Mouse (Mus musculus): Measurements from ENCODE around the gene Sept3.
A peak's percentile ranks its signal among the peaks of the same experiment; 100 is the strongest.
"Not testable (repeated sequence)": the region's sequence is repeated elsewhere in the genome, so short reads cannot be mapped to it uniquely, and the experiment has no call there.

Gene Sept3

GRCm38 (mm10) chr15:82274593-82274926, at the start of gene Sept3:
Gene Sept3, plus strand, starts transcription at chr15:82274893.
- DNase-seq (ENCODE audit: low spot score in 2 of 2): no peak

- no peak for DNase-seq (ENCODE audit: low spot score in 2 of 2)
Observed at GRCm38 (mm10) chr15:82225769-82226168, 48.9 kb upstream of the Sept3 start.

- DNase-seq (ENCODE audit: low spot score in 2 of 2): no peak
Observed at GRCm38 (mm10) chr15:82229542-82230045, 45.1 kb upstream of the Sept3 start.

- no peak for DNase-seq (ENCODE audit: low spot score in 2 of 2)
Observed at GRCm38 (mm10) chr15:82230098-82230611, 44.5 kb upstream of the Sept3 start.

GRCm38 (mm10) chr15:82231100-82231499, 43.6 kb upstream of the Sept3 start:
- no peak for DNase-seq (ENCODE audit: low spot score in 2 of 2)

GRCm38 (mm10) chr15:82231591-82232378, 42.9 kb upstream of the Sept3 start:
- DNase-seq (ENCODE audit: low spot score in 2 of 2): no peak

- DNase-seq (ENCODE audit: low spot score in 2 of 2): no peak
Observed at GRCm38 (mm10) chr15:82232651-82233050, 42.0 kb upstream of the Sept3 start.

GRCm38 (mm10) chr15:82235661-82236060, 39.0 kb upstream of the Sept3 start:
- DNase-seq (ENCODE audit: low spot score in 2 of 2): no peak

- DNase-seq (ENCODE audit: low spot score in 2 of 2): peak; percentile 70 to 72
Observed at GRCm38 (mm10) chr15:82236565-82236964, 38.1 kb upstream of the Sept3 start.

- no peak for DNase-seq (ENCODE audit: low spot score in 2 of 2)
Observed at GRCm38 (mm10) chr15:82243311-82243710, 31.4 kb upstream of the Sept3 start.

GRCm38 (mm10) chr15:82243742-82244114, 31.0 kb upstream of the Sept3 start:
- DNase-seq (ENCODE audit: low spot score in 2 of 2): no peak

GRCm38 (mm10) chr15:82244115-82244804, 30.4 kb upstream of the Sept3 start, which contains the start of gene Cenpm:
Gene Cenpm, minus strand, starts transcription at chr15:82244748.
- DNase-seq (ENCODE audit: low spot score in 2 of 2): peak; percentile 85 to 90

GRCm38 (mm10) chr15:82244805-82245161, 29.9 kb upstream of the Sept3 start:
- not testable (repeated sequence) for DNase-seq (ENCODE audit: low spot score in 2 of 2)

GRCm38 (mm10) chr15:82247131-82247776, 27.4 kb upstream of the Sept3 start:
- DNase-seq (ENCODE audit: low spot score in 2 of 2): no peak

GRCm38 (mm10) chr15:82251579-82251978, 23.1 kb upstream of the Sept3 start:
- no peak for DNase-seq (ENCODE audit: low spot score in 2 of 2)

GRCm38 (mm10) chr15:82252097-82252496, 22.6 kb upstream of the Sept3 start, which contains the start of gene 1500009C09Rik:
Gene 1500009C09Rik, plus strand, starts transcription at chr15:82252397.
- DNase-seq (ENCODE audit: low spot score in 2 of 2): no peak

- DNase-seq (ENCODE audit: low spot score in 2 of 2): no peak
Observed at GRCm38 (mm10) chr15:82255248-82255647, 19.4 kb upstream of the Sept3 start.

GRCm38 (mm10) chr15:82255944-82256383, 18.7 kb upstream of the Sept3 start:
- peak; percentile 84 to 91 for DNase-seq (ENCODE audit: low spot score in 2 of 2)

GRCm38 (mm10) chr15:82259510-82259909, 15.2 kb upstream of the Sept3 start:
- DNase-seq (ENCODE audit: low spot score in 2 of 2): peak; percentile 48 to 62

- peak; percentile 44 to 58 for DNase-seq (ENCODE audit: low spot score in 2 of 2)
Observed at GRCm38 (mm10) chr15:82266356-82266755, 8.3 kb upstream of the Sept3 start.

GRCm38 (mm10) chr15:82268185-82268584, 6.5 kb upstream of the Sept3 start:
- DNase-seq (ENCODE audit: low spot score in 2 of 2): no peak

GRCm38 (mm10) chr15:82268783-82269182, 5.9 kb upstream of the Sept3 start:
- DNase-seq (ENCODE audit: low spot score in 2 of 2): no peak
